Mouse (Mus musculus) liver, embryonic 13.5 days (tissue): ENCODE measurements around the gene D430041D05Rik. TPM values are rescaled to one million over a fixed set of nuclear protein-coding genes. Genes with fewer than 3 reads are reported as not detected.

ENCODE experiments used
- ATAC-seq: fragments of 200-750 bp; cut with Nextera tagmentation; 2 replicates; pipeline ENCODE4 v1.8.0; 2017; ENCODE audit warnings: low read depth, mild to moderate bottlenecking, moderate number of reproducible peaks, moderate library complexity
- DNase-seq: peaks from one replicate; pipeline ENCODE4 v3.0.0; 2022
- H3K27ac ChIP-seq: fragments of 300-500 bp; sonication (generic); 2 replicates; pipeline ENCODE4 v1.5.1; 2015; ENCODE audit warnings: moderate library complexity, mild to moderate bottlenecking, inconsistent platforms
- H3K27me3 ChIP-seq: fragments of 300-500 bp; sonication (generic); 2 replicates; pipeline ENCODE4 v1.6.1; 2015; ENCODE audit warnings: mild to moderate bottlenecking, inconsistent platforms
- H3K36me3 ChIP-seq: fragments of 300-500 bp; sonication (generic); 2 replicates; pipeline ENCODE4 v1.6.1; 2015; ENCODE audit warnings: mild to moderate bottlenecking, inconsistent platforms
- H3K4me1 ChIP-seq: fragments of 300-500 bp; sonication (generic); replicated peaks from 2 replicates; pipeline ENCODE4 v1.6.1; 2015; ENCODE audit warnings: inconsistent platforms
- H3K4me2 ChIP-seq: fragments of 300-500 bp; sonication (generic); 2 replicates; pipeline ENCODE4 v1.6.1; 2015; ENCODE audit warnings: inconsistent platforms, mild to moderate bottlenecking, moderate library complexity
- H3K4me3 ChIP-seq: fragments of 300-500 bp; sonication (generic); replicated peaks from 2 replicates; pipeline ENCODE4 v1.5.1; 2015; ENCODE audit warnings: mild to moderate bottlenecking, inconsistent platforms
- H3K9ac ChIP-seq: fragments of 300-500 bp; sonication (generic); 2 replicates; pipeline ENCODE4 v1.6.1; 2015; ENCODE audit warnings: mild to moderate bottlenecking, inconsistent platforms
- H3K9me3 ChIP-seq: fragments of 300-500 bp; sonication (generic); replicated peaks from 2 replicates; pipeline ENCODE4 v1.6.1; 2016; ENCODE audit warnings: inconsistent platforms
- WGBS: fragments of 180-500 bp; shearing (Covaris S2); methylation state at CpG from one replicate; pipeline ENCODE4 v1.1.7; 2015; ENCODE audit not compliant: insufficient replicate concordance; 5-methylcytosine and 5-hydroxymethylcytosine counted together
- polyA plus RNA-seq: library from polyadenylated mRNA; unstranded; fragments of >200 nt; fragmentation: Nextera tagmentation; extraction: Ambion mirVana; gene quantifications from 2 replicates; pipeline ENCODE4 v1.2.1, GENCODE M21; 2015

D430041D05Rik gene
- polyA plus RNA-seq, 1 experiment from 2014 or later, result 0.01 TPM

DNA sequence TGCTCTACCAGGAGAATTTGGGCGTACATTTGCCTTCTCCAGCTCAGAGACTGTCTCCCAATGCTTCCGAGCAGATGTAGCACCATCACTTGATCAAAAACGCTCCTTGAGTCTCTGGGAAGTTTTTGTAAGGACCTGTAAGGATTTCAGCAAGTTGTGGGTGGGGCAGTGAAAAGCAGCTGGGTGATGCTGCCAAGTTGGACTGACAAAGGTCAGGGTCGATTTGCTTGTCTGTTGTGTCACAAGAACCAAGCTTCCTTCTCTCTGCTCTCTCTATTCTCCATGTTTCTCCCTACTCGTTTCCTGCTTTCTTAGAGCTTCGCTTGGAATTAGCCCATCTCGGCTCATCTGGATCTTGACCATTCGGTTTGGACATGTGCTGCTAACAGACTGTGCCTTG, 268.7 kb downstream of the D430041D05Rik start:
- Histone ChIP-seq H3K27me3 (peaks cover 2% of the 10 kb centered on the region; the same call in 1 of the 2 replicates), H3K4me2 (no peak overlapping the region), H3K27ac (no peak overlapping the region), H3K9ac (no peak overlapping the region), H3K4me1 (peaks cover 10% of the 10 kb centered on the region), H3K36me3 (no peaks in the 10 kb centered on the region), H3K9me3 (no peaks in the 10 kb centered on the region; the same call in 1 of the 2 replicates), H3K4me3 (no peak overlapping the region)
- DNase-seq, result no peak
- no peak for ATAC-seq
- WGBS, result 67% methylated on average over 8 of the region's 8 CpGs

- H3K4me3 ChIP-seq, result no peak overlapping the region
- WGBS, result 59% methylated on average over 2 of the region's 2 CpGs
- H3K4me2 ChIP-seq, result no peak overlapping the region
- no peak overlapping the region for H3K9ac ChIP-seq
- H3K4me1 ChIP-seq, result peaks cover 20% of the 10 kb centered on the region
- ATAC-seq, result no peak
- H3K9me3 ChIP-seq, result no peaks in the 10 kb centered on the region; the same call in 1 of the 2 replicates
- no peaks in the 10 kb centered on the region for H3K36me3 ChIP-seq
- no peak overlapping the region for H3K27ac ChIP-seq
- H3K27me3 ChIP-seq, result peaks cover 25% of the 10 kb centered on the region
- DNase-seq, result no peak
These were observed 274.9 kb downstream of the D430041D05Rik start for GRCm38 (mm10) chr2:104135920-104136319.

DNA sequence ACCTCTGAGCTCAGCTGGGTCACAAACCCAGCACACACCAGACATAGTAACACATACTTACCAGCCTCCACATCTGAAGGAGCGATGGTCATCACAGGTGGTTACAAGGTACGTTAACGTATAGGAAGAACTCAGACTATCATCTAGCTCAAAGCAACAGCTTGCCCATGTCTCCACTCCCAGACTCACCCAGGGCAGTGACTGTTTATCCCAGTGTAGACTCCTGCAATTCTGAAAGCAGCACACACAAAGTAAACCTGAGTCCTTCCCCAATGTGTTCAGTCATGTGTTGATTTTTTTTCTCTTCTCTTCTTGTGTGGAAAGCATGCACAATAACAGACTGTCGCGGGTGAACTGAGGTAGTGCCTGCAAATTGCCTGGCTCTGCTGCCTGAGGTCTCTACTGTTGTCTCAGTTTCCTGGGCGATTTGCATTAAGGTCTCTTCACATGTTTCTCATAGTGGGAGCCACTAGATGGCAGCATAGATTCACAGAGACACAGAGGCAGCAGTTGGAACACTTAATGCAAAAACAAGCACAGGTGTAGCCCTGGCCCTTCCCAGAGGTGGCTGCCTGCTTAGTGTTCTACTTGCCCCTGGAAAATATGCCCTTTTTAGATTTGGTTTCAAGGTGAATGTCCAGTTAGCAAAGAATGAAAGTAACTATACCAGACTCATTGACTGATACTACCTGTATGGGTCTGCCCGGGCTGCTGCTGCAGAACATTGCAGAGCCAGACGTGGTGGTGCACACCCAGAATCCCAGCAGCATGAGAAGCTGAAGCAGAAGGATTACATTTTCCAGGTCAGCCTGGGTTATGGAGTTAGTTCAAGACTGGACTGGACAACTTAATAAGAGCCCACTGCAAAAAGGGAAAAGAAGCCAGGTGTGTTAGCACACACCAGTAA, 276.4 kb downstream of the D430041D05Rik start:
- no peak overlapping the region for H3K4me2 ChIP-seq
- H3K9ac ChIP-seq, result no peak overlapping the region
- DNase-seq, result peak; percentile 61
- H3K27me3 ChIP-seq, result peaks cover 24% of the 10 kb centered on the region
- H3K36me3 ChIP-seq, result no peaks in the 10 kb centered on the region
- H3K27ac ChIP-seq, result no peak overlapping the region
- no peaks in the 10 kb centered on the region; the same call in 1 of the 2 replicates for H3K9me3 ChIP-seq
- no peak for ATAC-seq
- WGBS, result 41% methylated on average over 8 of the region's 8 CpGs
- H3K4me1 ChIP-seq, result peaks cover 36% of the 10 kb centered on the region
- no peak overlapping the region for H3K4me3 ChIP-seq

GRCm38 (mm10) chr2:104133042-104133810, 277.6 kb downstream of the D430041D05Rik start:
- peaks cover 35% of the 10 kb centered on the region for H3K27me3 ChIP-seq
- no peak overlapping the region for H3K9ac ChIP-seq
- H3K9me3 ChIP-seq, result no peaks in the 10 kb centered on the region
- DNase-seq, result no peak
- peaks cover 45% of the 10 kb centered on the region for H3K4me1 ChIP-seq
- H3K4me2 ChIP-seq, result no peak overlapping the region
- no peak for ATAC-seq
- no peak overlapping the region for H3K27ac ChIP-seq
- no peak overlapping the region for H3K4me3 ChIP-seq
- no peaks in the 10 kb centered on the region for H3K36me3 ChIP-seq
- 36% methylated on average over 12 of the region's 12 CpGs for WGBS

- H3K4me1 ChIP-seq, result peaks cover 45% of the 10 kb centered on the region
- no peak overlapping the region for H3K4me3 ChIP-seq
- WGBS, result 48% methylated on average over 7 of the region's 7 CpGs
- ATAC-seq (no peak), DNase-seq (no peak)
- peaks cover 42% of the 10 kb centered on the region for H3K27me3 ChIP-seq
- peak overlapping the region; percentile 24; the same call in 1 of the 2 replicates for H3K27ac ChIP-seq
- H3K36me3 ChIP-seq, result no peaks in the 10 kb centered on the region
- H3K4me2 ChIP-seq, result no peak overlapping the region
- no peaks in the 10 kb centered on the region for H3K9me3 ChIP-seq
- no peak overlapping the region for H3K9ac ChIP-seq
These were observed 278.4 kb downstream of the D430041D05Rik start for GRCm38 (mm10) chr2:104132266-104132859.

DNA sequence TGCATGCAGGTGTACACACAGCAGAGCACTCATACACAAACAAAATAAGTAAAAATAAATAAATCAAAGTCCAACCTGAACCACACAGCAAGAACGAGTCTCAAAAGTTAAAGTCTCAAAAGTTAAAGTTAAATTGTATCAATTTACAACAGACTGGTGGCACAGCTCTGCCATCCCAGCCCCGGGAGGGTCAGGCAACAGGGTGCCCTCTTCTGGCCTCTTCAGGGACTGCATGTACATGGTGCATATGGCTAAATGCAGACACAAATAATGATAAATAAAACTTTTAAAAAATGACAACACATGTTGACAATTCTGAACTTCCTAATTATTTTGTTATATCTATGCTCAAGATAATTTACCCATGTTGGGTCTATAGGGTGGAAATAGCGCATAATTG, 279.8 kb downstream of the D430041D05Rik start:
- peak overlapping the region; percentile 57; the same call in 1 of the 2 replicates for H3K9ac ChIP-seq
- peaks cover 48% of the 10 kb centered on the region for H3K27me3 ChIP-seq
- H3K4me2 ChIP-seq, result peak overlapping the region; percentile 61; the same call in 1 of the 2 replicates
- peak overlapping the region; percentile 93 for H3K27ac ChIP-seq
- no peak for DNase-seq
- WGBS, result 39% methylated on average over 3 of the region's 3 CpGs
- peaks cover 45% of the 10 kb centered on the region for H3K4me1 ChIP-seq
- H3K36me3 ChIP-seq, result no peaks in the 10 kb centered on the region
- no peak overlapping the region for H3K4me3 ChIP-seq
- no peak for ATAC-seq
- H3K9me3 ChIP-seq, result no peaks in the 10 kb centered on the region

GRCm38 (mm10) chr2:104130165-104130564, 280.6 kb downstream of the D430041D05Rik start:
- Histone ChIP-seq H3K9ac (peak overlapping the region; percentile 57), H3K4me2 (peak overlapping the region; percentile 61), H3K27me3 (peaks cover 52% of the 10 kb centered on the region), H3K36me3 (no peaks in the 10 kb centered on the region), H3K4me1 (peaks cover 45% of the 10 kb centered on the region), H3K9me3 (no peaks in the 10 kb centered on the region), H3K4me3 (peak overlapping the region; percentile 26), H3K27ac (peak overlapping the region; percentile 93)
- DNase-seq (peak; percentile 71), ATAC-seq (peak; percentile 100)
- WGBS, result 35% methylated on average over 6 of the region's 6 CpGs

- H3K36me3 ChIP-seq, result no peaks in the 10 kb centered on the region
- DNase-seq (no peak), ATAC-seq (no peak)
- H3K4me1 ChIP-seq, result peaks cover 50% of the 10 kb centered on the region
- WGBS, result 79% methylated on average over 13 of the region's 13 CpGs
- no peak overlapping the region for H3K4me3 ChIP-seq
- no peaks in the 10 kb centered on the region for H3K9me3 ChIP-seq
- H3K9ac ChIP-seq, result peak overlapping the region; percentile 41
- peaks cover 51% of the 10 kb centered on the region for H3K27me3 ChIP-seq
- peak overlapping the region; percentile 61 for H3K4me2 ChIP-seq
- H3K27ac ChIP-seq, result 0 out of 2 replicates have a peak overlapping the region, but pooled peaks have one; percentile 93
These were observed 281.8 kb downstream of the D430041D05Rik start for GRCm38 (mm10) chr2:104128803-104129531.

DNA sequence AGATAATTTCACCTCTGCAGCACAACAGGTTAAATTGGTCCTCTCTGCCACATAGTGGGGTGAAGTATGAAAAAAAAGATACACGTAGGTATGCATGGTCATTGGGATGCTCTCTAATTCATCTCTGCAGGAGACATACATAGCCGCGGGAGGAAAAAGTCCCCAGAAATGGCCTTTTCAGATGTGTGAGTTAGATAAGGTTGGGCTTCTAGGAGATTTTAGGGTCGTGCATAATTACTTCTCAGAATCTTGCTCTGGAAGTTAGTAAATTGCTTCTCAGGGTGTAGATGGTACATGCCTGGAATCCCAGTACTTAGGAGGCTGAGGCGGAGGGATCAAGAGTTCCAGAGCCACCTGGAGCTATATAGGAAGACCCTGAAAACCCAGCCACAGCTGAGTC, 286.7 kb downstream of the D430041D05Rik start:
- H3K27ac ChIP-seq, result peak overlapping the region; percentile 100
- DNase-seq, result no peak

DNA sequence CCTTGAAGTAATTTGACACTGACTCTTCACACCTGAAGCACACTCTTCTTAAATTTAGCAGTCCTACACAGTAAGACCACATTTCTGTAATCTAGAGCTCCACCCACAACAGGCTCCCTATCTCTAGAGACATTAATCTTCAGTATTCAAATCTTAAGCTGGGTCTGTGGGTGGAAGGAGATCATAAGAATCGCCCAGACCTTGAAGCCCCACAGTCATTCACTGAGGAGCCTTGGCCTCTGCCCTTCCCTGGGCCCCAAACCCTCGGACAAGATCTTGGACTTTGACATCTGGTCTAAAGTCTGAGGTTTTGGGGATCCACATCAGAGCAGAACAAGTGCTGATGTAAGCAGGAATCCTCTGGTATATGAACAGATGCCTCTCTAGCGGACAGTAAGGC, 287.3 kb downstream of the D430041D05Rik start:
- WGBS, result 26% methylated on average over 3 of the region's 3 CpGs

More for the DNA sequence above, 286.7 kb downstream of the D430041D05Rik start:
- H3K4me2 ChIP-seq, result peak overlapping the region; percentile 98
- peaks cover 58% of the 10 kb centered on the region for H3K4me1 ChIP-seq
- no peaks in the 10 kb centered on the region for H3K9me3 ChIP-seq
- H3K9ac ChIP-seq, result peak overlapping the region; percentile 99
- 40% methylated on average over 5 of the region's 5 CpGs for WGBS
- peak overlapping the region; percentile 88; the same call in 1 of the 2 replicates for H3K4me3 ChIP-seq
- peaks cover 39% of the 10 kb centered on the region for H3K27me3 ChIP-seq
- H3K36me3 ChIP-seq, result no peaks in the 10 kb centered on the region
- no peak for ATAC-seq

More for the DNA sequence above, 287.3 kb downstream of the D430041D05Rik start:
- Histone ChIP-seq H3K4me2 (peak overlapping the region; percentile 98), H3K27me3 (peaks cover 34% of the 10 kb centered on the region), H3K4me3 (peak overlapping the region; percentile 88), H3K9ac (peak overlapping the region; percentile 99), H3K9me3 (no peaks in the 10 kb centered on the region), H3K36me3 (no peaks in the 10 kb centered on the region), H3K4me1 (peaks cover 58% of the 10 kb centered on the region), H3K27ac (peak overlapping the region; percentile 100)
- peak; percentile 54 for DNase-seq
- ATAC-seq, result peak; percentile 43
